Mouse (Mus musculus) megakaryocyte, embryonic 14.5 days (primary cell): Measurements from ENCODE around the gene Adh4. TPM values are rescaled to one million over a fixed set of nuclear protein-coding genes. Genes with fewer than 3 reads are reported as not detected.
"Not testable (repeated sequence)": the region's sequence is repeated elsewhere in the genome, so short reads cannot be mapped to it uniquely, and the experiment has no call there.

Experiments used
- H3K27me3 ChIP-seq: replicated peaks from 2 replicates; pipeline ENCODE3; 2012; ENCODE audit warnings: inconsistent platforms
- H3K36me3 ChIP-seq: replicated peaks from 2 replicates; pipeline ENCODE3; 2012; ENCODE audit warnings: low read length, inconsistent platforms, mixed read lengths
- H3K4me1 ChIP-seq: 2 replicates; pipeline ENCODE4 v1.6.1; 2012; ENCODE audit warnings: inconsistent platforms
- H3K4me3 ChIP-seq: replicated peaks from 2 replicates; pipeline ENCODE3; 2012; ENCODE audit warnings: moderate library complexity, mild to moderate bottlenecking, inconsistent platforms
- H3K9me3 ChIP-seq: 2 replicates; pipeline ENCODE4 v1.6.1; 2012; ENCODE audit warnings: inconsistent platforms
- FLI1 ChIP-seq: IDR thresholded peaks from 2 replicates; pipeline ENCODE4 v1.6.1; 2012; ENCODE audit warnings: low read length, inconsistent platforms, mixed read lengths
- GATA1 ChIP-seq: IDR thresholded peaks from 3 replicates; pipeline ENCODE4 v1.6.1; 2012; ENCODE audit warnings: mixed read lengths, low read length, inconsistent platforms, borderline replicate concordance
- polyA plus RNA-seq: library from polyadenylated mRNA; stranded (reverse); fragments of >175 nt; gene quantifications from 2 replicates; pipeline ENCODE4 v1.2.3, GENCODE M21; 2012; ENCODE audit warnings: low replicate concordance; ENCODE audit not compliant: insufficient read depth

Adh4 gene
- polyA plus RNA-seq, 1 experiment, result not detected

GRCm38 (mm10) chr3:138463807-138464206, 48.5 kb downstream of the Adh4 start:
- Histone ChIP-seq H3K9me3 (no peaks in the 10 kb centered on the region), H3K36me3 (peaks cover 98% of the 10 kb centered on the region)
- no peak for TF ChIP-seq GATA1
- no peak for TF ChIP-seq FLI1

DNA sequence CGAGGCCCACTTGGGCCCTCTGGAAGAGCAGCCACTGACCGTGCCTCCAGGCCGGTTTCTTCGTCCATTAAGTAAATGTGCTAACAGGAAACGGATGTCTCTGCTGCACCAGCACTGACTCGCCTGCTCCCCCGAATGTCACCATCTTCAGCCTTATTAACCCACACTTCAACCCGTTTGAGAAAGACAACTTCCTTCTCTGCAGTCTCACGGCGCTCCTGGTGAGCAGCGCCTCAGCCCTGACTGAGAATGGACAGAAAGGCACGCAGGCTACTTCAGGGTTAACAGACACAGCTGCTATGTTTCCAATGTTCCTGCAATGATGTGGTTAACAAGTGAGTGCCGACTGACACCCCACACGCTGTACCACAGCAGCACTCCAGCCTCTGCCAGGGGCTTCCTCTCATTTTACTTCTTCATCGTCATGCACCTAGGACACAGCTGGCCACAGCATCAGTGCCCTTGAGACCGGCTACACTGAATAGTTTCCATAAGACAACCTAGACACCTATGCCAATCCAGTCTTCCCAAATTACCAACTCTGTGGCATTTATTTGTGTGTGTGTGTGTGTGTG, 49.4 kb downstream of the Adh4 start:
- Histone ChIP-seq H3K4me3 (no peak overlapping the region), H3K9me3 (no peaks in the 10 kb centered on the region), H3K27me3 (no peaks in the 10 kb centered on the region), H3K36me3 (peaks cover 98% of the 10 kb centered on the region), H3K4me1 (peaks cover 14% of the 10 kb centered on the region)
- TF ChIP-seq FLI1 (no peak), GATA1 (no peak)

More at GRCm38 (mm10) chr3:138463807-138464206, 48.5 kb downstream of the Adh4 start:
- Histone ChIP-seq H3K4me3 (no peak overlapping the region), H3K27me3 (no peaks in the 10 kb centered on the region), H3K4me1 (peaks cover 12% of the 10 kb centered on the region)

DNA sequence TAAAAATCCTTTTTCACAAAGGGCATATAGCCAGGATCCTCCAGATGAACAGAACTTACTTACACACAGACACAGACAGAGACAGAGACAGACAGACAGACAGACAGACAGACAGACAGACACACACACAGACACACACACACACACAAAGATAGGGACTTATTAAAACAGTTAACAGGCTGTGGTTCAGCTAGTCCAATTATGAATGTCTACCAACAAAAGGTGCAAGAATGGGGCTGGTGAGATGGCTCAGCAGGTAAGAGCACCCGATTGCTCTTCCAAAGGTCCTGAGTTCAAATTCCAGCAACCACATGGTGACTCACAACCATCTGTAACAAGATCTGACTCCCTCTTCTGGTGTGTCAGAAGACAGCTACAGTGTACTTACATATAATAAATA, 51.4 kb downstream of the Adh4 start:
- H3K36me3 ChIP-seq, result peaks cover 98% of the 10 kb centered on the region
- peaks cover 14% of the 10 kb centered on the region for H3K4me1 ChIP-seq
- H3K9me3 ChIP-seq, H3K4me3 ChIP-seq, H3K27me3 ChIP-seq: not testable (repeated sequence)

GRCm38 (mm10) chr3:138471066-138471465, 55.8 kb downstream of the Adh4 start:
- peaks cover 95% of the 10 kb centered on the region for H3K36me3 ChIP-seq
- H3K4me1 ChIP-seq, result peaks cover 14% of the 10 kb centered on the region
- H3K4me3 ChIP-seq, result no peak overlapping the region
- TF ChIP-seq FLI1 (no peak), GATA1 (no peak)
- H3K9me3 ChIP-seq, result no peaks in the 10 kb centered on the region
- H3K27me3 ChIP-seq, result no peaks in the 10 kb centered on the region

- Histone ChIP-seq H3K36me3 (peaks cover 89% of the 10 kb centered on the region), H3K4me3 (no peak overlapping the region), H3K27me3 (no peaks in the 10 kb centered on the region), H3K9me3 (0 out of 2 replicates have a peak, but pooled peaks cover under 1% of the 10 kb centered on the region), H3K4me1 (peaks cover 32% of the 10 kb centered on the region)
- TF ChIP-seq FLI1, result no peak
- TF ChIP-seq GATA1, result no peak
Observed at GRCm38 (mm10) chr3:138479489-138479888, 64.2 kb downstream of the Adh4 start.

Other genes with a start within 250 kb of the Adh4 start
- not detected in 2 replicates for gene 4930579F01Rik, start 221.6 kb upstream of the Adh4 start, polyA plus RNA-seq
- not detected in 2 replicates for gene Adh7, start 197.7 kb upstream of the Adh4 start, polyA plus RNA-seq
- gene Adh1, start 154.5 kb upstream of the Adh4 start, polyA plus RNA-seq, result 0.11 TPM in 1 of 2 replicates, not detected in the other
- not detected in 2 replicates for gene Adh6a, start 102.2 kb upstream of the Adh4 start, polyA plus RNA-seq
- gene Adh6b, start 73.7 kb upstream of the Adh4 start, polyA plus RNA-seq, result not detected in 2 replicates
- 2.5 and 12.6 TPM in 2 replicates for gene Adh5, start 27.6 kb downstream of the Adh4 start, polyA plus RNA-seq
- 10.2 and 16.6 TPM in 2 replicates for gene Metap1, start 74.0 kb downstream of the Adh4 start, polyA plus RNA-seq
- 8.6 TPM in 1 of 2 replicates, not detected in the other for gene Eif4e, start 110.7 kb downstream of the Adh4 start, polyA plus RNA-seq